Mouse (Mus musculus): ENCODE measurements around the gene Sik3.

GRCm38 (mm10) chr9:46061696-46062425 lies 49.2 kb downstream of the Sik3 start:
- TF ChIP-seq CTCF (IDR thresholded peaks at IDR 0.05) (no peak), EP300 (IDR thresholded peaks at IDR 0.05) (no peak)

Data from lung, postnatal 0 days (tissue).